Mouse (Mus musculus) hindbrain, embryonic 15.5 days (tissue): ENCODE data around the gene Osbpl9. TPM values are rescaled to one million over a fixed set of nuclear protein-coding genes. Genes with fewer than 3 reads are reported as not detected.
A peak's percentile ranks its signal among the peaks of the same experiment; 100 is the strongest.

ENCODE experiments used
- ATAC-seq: fragments of 200-750 bp; cut with Nextera tagmentation; 2 replicates; pipeline ENCODE4 v1.8.0; 2017; ENCODE audit warnings: low read depth, moderate number of reproducible peaks, moderate TSS enrichment; ENCODE audit not compliant: low FRiP score
- H3K27ac ChIP-seq: fragments of 300-500 bp; sonication (generic); replicated peaks from 2 replicates; pipeline ENCODE4 v1.5.1; 2015; ENCODE audit warnings: mild to moderate bottlenecking, inconsistent platforms
- H3K27me3 ChIP-seq: fragments of 300-500 bp; sonication (generic); 2 replicates; pipeline ENCODE4 v1.6.1; 2015; ENCODE audit warnings: control low read depth, inconsistent platforms
- H3K36me3 ChIP-seq: fragments of 300-500 bp; sonication (generic); 2 replicates; pipeline ENCODE4 v1.6.1; 2015; ENCODE audit warnings: control low read depth, inconsistent platforms
- H3K4me1 ChIP-seq: fragments of 300-500 bp; sonication (generic); replicated peaks from 2 replicates; pipeline ENCODE4 v1.6.1; 2015; ENCODE audit warnings: control low read depth, inconsistent platforms
- H3K4me2 ChIP-seq: fragments of 300-500 bp; sonication (generic); 2 replicates; pipeline ENCODE4 v1.6.1; 2015; ENCODE audit warnings: moderate library complexity, mild to moderate bottlenecking, inconsistent platforms
- H3K4me3 ChIP-seq: fragments of 300-500 bp; sonication (generic); 2 replicates; pipeline ENCODE4 v1.5.1; 2015; ENCODE audit warnings: mild to moderate bottlenecking, inconsistent platforms
- H3K9ac ChIP-seq: fragments of 300-500 bp; sonication (generic); 2 replicates; pipeline ENCODE4 v1.6.1; 2015; ENCODE audit warnings: inconsistent platforms
- H3K9me3 ChIP-seq: fragments of 300-500 bp; sonication (generic); 2 replicates; pipeline ENCODE4 v1.6.1; 2016; ENCODE audit warnings: control low read depth, inconsistent platforms
- WGBS: fragments of 180-500 bp; shearing (Covaris S2); methylation state at CpG from one replicate; pipeline ENCODE4 v1.1.7; 2015; 5-methylcytosine and 5-hydroxymethylcytosine counted together
- microRNA counts: library from miRNA; unstranded; fragments of <30 nt; microRNA quantifications from one replicate; lab custom pipeline; 2016
- microRNA-seq: library from miRNA; unstranded; fragments of <30 nt; microRNA quantifications from one replicate; pipeline ENCODE4, GENCODE M21; 2016
- polyA plus RNA-seq: library from polyadenylated mRNA; unstranded; fragments of >200 nt; fragmentation: Nextera tagmentation; extraction: Ambion mirVana; gene quantifications from 2 replicates; pipeline ENCODE4 v1.2.1, GENCODE M21; 2015

The Osbpl9 gene
- polyA plus RNA-seq, 1 experiment from 2014 or later, result 72.0 TPM

DNA sequence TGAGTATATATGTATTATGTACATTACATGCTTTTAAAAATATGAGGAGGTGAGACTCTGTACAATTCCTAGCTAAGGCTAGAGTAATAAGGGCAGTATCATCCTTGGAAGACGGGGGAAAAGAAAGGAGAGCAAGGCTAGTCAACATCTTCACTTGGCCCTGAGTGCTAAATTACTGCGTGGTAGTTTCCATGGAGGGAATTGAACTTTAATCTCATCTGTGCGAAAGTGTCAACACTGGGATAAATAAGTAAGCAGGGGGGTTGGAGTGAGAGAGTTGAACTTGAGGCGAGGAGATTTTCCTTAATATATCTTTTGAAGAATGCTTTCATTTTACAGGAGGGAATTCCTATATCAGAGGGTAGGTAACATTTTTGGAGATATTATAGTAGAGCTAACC is 188.0 kb downstream of the Osbpl9 start:
- 92% methylated on average over 4 of the region's 4 CpGs for WGBS
- Histone ChIP-seq H3K9ac (no peak overlapping the region), H3K4me3 (no peak overlapping the region), H3K27me3 (no peaks in the 10 kb centered on the region), H3K36me3 (peaks cover 17% of the 10 kb centered on the region; the same call in 1 of the 2 replicates), H3K27ac (no peak overlapping the region), H3K9me3 (no peaks in the 10 kb centered on the region), H3K4me2 (no peak overlapping the region), H3K4me1 (no peaks in the 10 kb centered on the region)
- no peak for ATAC-seq

MicroRNA genes within 50 kb of the gene (microRNA counts, 519-probe panel; counts per million panel counts)
- microRNA mmu-miR-761 (lab: Ali Mortazavi, UCI), result 2,485 counts per million, percentile 39 among the panel's probes with 10 or more counts

Small RNA genes within 50 kb of the gene (microRNA-seq; reads per million reads assigned to microRNA genes)
- gene Mir761, result not detected

Other genes with a start within 250 kb of the Osbpl9 start
- 71.5 and 73.6 TPM in 2 replicates for gene Nrd1, start 201.6 kb downstream of the Osbpl9 start, polyA plus RNA-seq
- gene Calr4, start 32.2 kb upstream of the Osbpl9 start, polyA plus RNA-seq, result 1.8 and 2.2 TPM in 2 replicates
- gene Eps15, start 78.0 kb upstream of the Osbpl9 start, polyA plus RNA-seq, result 62.8 and 65.2 TPM in 2 replicates
- 3.2 and 3.9 TPM in 2 replicates for gene Ttc39a, start 204.4 kb upstream of the Osbpl9 start, polyA plus RNA-seq